ENCODE assay signal across 16 mouse cellular contexts in genomic region chr9:60071620-60072263, GRCm38 (mm10).
"Had no signal": no experiment of that assay in that cellular context is flagged by ENCODE, and none has a peak within 500 bp of the region (broad histone marks: within the 10 kb centered on the region; RNA-seq: fewer than 3 reads in every experiment).

No protein-coding gene starts in this region.

- H3K4me3 ChIP-seq: kidney, embryonic 15.5 days; limb, embryonic 12.5 days; liver, embryonic 13.5 days; lung, embryonic 15.5 days had no signal

- ATAC-seq: liver, postnatal 0 days; midbrain, embryonic 16.5 days had no signal

- H3K4me2 ChIP-seq: kidney, embryonic 15.5 days; limb, embryonic 12.5 days; liver, embryonic 13.5 days; lung, embryonic 15.5 days had no signal

- H3K4me1 ChIP-seq: limb, embryonic 12.5 days; liver, embryonic 13.5 days; lung, embryonic 15.5 days; megakaryocyte, embryonic 14.5 days had no signal

- H3K27me3 ChIP-seq: kidney, embryonic 15.5 days; limb, embryonic 12.5 days; liver, embryonic 13.5 days; lung, embryonic 15.5 days had no signal

- DNase-seq: kidney, adult 2 months; kidney, postnatal 36 days; layer of hippocampus, adult 9-11 months; layer of hippocampus, postnatal 36 days; liver; liver, embryonic 13.5 days; liver, postnatal 0 days; lung, postnatal 14 days; thymus, postnatal 4 days had no signal

- H3K9ac ChIP-seq: kidney, embryonic 15.5 days; limb, embryonic 12.5 days; liver, embryonic 13.5 days; liver, postnatal 0 days; lung, embryonic 15.5 days had no signal

- H3K9me3 ChIP-seq: kidney, embryonic 15.5 days; limb, embryonic 12.5 days; liver, embryonic 13.5 days; lung, embryonic 15.5 days had no signal

- H3K27ac ChIP-seq: kidney, embryonic 15.5 days; limb, embryonic 12.5 days; liver, embryonic 13.5 days; lung, embryonic 15.5 days; macrophage; stomach, postnatal 0 days had no signal

- H3K36me3 ChIP-seq: kidney, embryonic 15.5 days; limb, embryonic 12.5 days; liver, embryonic 13.5 days; lung, embryonic 15.5 days had no signal
